Mouse (Mus musculus): Measurements from ENCODE around the gene Rnf34. TPM values are rescaled to one million over a fixed set of nuclear protein-coding genes. Genes with fewer than 3 reads are reported as not detected.

The Rnf34 gene
- polyA plus RNA-seq, 3 experiments from 2014 or later = 26.7 to 33.8 (median 27.6) TPM

DNA sequence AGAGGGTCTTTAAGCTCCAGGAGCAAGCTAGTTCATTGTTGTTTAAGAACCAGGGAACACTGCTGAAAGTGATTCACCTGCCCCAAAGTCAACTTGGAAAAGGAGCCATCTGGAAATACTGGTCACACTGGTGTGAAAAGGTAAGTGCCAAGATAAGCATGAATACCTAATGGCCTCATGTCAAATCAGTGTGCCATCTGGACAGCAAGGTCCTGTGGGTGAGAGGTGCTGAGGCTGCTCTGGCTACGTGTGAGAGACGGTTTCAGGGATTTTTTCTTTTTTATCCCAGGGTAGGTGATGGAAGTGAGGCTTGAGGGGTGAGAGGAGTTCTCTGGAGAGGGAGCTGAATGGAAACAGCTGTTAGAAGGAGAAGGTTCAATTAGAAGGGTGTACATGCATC lies 23.7 kb downstream of the Rnf34 start:
- no peak for ATAC-seq

- ATAC-seq = no peak
Measured at GRCm38 (mm10) chr5:122874359-122874758, 24.5 kb downstream of the Rnf34 start.

DNA sequence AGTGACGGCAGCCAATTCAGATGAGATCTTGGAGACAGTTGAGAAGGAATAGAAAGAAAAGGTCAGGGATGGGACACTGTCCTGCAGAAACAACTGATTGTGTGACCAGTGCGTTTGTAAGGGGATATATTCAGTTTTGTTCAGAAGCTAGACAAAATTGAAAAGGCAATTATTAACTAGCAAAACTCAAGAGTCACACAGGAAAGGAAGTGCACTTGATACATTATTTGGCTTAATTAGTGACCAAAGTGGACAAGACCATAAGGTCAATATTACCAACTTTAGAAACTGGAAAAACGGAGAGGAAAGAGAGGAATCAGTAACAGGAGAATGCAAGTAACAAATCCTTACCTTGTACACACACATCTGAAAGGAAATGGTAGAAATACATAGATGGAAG lies 26.8 kb downstream of the Rnf34 start:
- ATAC-seq = no peak

- no peak for ATAC-seq
Measured at GRCm38 (mm10) chr5:122880241-122880980, 30.6 kb downstream of the Rnf34 start.

- peak; percentile 60 for ATAC-seq
Measured at GRCm38 (mm10) chr5:122881313-122881712, 31.5 kb downstream of the Rnf34 start.

- no peak for ATAC-seq
Measured at GRCm38 (mm10) chr5:122882256-122883050, 32.6 kb downstream of the Rnf34 start.

- no peak for ATAC-seq
Measured at GRCm38 (mm10) chr5:122883237-122883636, 33.4 kb downstream of the Rnf34 start.

GRCm38 (mm10) chr5:122883652-122884235 lies 33.9 kb downstream of the Rnf34 start:
- ATAC-seq = no peak

DNA sequence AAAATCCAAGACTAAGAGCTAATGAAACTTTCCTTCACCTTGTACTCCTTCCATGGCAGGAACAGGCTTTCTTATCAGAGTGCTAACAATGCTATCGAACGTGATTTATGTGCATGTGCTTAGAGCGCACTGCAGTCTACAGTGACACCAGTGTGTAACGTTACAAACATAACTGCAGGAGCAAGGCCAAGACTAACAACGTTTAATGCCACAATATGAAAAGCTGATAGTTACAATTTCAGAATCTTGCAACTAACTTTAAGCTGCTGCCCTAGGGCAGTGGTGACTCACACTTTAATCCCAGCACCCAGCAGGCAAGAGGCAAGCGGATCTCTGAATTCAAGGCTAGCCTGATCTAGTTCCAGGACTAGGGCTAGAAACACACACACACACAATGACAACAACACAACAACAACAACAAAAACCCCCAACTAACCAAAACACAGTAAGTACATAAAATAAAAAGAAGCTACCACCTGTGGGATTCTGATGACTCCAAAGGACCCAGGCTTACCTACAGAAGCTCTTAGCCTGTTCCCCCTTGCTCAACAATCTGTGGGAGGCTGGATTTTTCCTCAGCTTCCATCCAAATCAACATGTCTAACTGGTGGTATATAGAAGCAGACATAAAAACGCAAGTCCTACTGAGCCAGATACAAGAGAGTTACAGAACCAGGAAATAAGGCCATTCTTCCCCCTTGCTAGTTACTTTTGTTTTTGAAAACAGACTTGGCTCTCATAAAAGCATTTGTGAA lies 34.9 kb downstream of the Rnf34 start:
- ATAC-seq = no peak

DNA sequence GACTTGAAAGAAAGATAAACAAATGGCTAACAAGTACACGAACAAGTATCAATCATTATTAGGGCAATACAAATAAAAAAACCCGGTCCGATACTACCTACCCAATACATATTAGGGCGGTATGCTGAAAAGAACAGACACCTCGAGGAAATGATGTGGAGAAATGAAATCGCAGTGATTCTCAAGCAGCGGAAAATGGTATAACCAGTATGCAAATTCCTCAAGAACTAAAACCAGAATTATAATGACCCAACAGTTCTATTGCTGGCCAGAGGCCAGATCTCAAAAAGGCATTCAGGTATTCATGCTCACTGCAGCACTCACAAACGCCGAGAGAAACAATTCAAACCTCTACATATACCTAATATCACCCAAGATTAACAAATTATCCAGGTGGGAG lies 37.2 kb downstream of the Rnf34 start:
- no peak for ATAC-seq

DNA sequence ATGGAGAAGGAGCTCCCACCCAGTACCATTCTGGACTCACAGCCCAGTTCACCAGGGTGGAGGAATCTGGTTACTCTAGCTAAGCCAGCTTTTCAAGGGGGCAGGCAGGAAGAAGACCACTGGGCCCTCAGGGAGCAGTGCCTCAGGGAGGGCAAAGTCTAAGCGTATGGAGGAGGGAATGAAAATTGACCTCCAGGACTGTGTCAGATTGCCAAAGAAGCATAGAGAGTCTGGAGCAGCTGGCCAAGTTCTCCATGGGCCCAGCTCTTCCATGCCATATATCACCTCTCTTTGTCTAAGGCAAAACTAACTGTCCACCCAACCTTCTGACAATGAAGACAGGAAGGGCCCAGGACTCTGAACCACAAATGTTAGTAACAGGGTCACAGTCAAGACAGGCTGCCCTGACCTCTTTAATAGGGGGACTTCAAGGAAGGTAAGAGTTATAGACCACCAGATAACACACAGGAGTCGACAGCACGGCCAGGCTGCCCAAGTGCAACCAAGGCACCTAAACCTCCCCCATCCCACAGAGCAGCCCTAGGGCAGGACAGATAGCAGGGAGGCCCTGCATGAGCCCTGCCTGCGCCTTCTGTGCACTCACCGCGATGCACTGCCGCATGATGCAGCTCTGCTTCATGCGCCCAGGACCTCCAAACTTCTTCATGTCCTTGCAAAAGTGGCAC lies 38.2 kb downstream of the Rnf34 start:
- no peak for ATAC-seq

DNA sequence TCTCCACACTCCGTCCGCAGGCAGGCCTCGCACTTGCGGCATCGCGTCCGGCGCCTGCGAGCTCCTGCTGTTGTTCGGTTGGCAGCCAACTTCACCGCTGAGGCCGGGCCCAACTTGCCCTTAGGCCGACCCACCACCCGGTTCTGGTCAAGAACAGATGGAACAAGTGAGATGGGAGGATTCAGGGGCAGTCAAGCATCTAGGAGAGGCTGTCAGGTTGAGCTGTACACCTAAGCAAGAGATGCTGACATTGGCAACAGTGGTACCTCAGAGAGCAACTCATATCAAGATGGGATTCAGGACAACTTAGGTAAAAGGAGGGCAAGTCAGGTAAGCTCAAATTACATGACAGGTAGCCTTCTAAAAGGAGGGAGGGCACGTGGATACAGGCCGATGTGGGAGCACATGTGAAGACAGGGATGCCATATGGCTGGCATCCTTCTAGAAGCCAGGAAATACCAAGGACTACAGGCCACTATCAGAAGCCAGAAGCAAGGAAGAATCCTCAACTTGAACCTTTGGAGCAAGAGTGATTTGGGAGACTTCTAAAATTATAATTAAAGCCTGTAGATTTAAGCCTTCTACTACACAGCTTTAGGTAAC lies 38.9 kb downstream of the Rnf34 start:
- no peak for ATAC-seq

GRCm38 (mm10) chr5:122890396-122890795 lies 40.5 kb downstream of the Rnf34 start:
- no peak for ATAC-seq

DNA sequence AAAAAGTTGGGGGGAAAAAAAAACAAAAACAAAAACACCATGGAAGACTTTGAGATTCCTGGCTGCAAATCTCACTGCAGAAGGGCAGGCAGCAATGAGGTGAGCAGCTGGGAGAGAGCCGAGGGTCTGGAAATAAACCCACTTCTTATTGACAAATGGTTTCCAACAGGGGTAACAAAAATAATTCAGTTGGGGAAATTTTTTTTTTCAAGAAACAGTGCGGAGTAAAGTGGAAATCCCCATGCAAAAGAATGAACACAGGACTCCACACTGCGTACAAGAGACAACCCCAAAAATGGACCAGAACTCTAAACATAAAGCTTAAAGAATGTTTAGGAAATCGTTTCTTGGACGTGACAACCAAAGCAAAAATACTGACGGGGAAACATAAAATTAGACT lies 43.4 kb downstream of the Rnf34 start:
- ATAC-seq = no peak

- ATAC-seq = no peak
Measured at GRCm38 (mm10) chr5:122894007-122894637, 44.3 kb downstream of the Rnf34 start.

GRCm38 (mm10) chr5:122894821-122895220 lies 45.0 kb downstream of the Rnf34 start:
- ATAC-seq = no peak

DNA sequence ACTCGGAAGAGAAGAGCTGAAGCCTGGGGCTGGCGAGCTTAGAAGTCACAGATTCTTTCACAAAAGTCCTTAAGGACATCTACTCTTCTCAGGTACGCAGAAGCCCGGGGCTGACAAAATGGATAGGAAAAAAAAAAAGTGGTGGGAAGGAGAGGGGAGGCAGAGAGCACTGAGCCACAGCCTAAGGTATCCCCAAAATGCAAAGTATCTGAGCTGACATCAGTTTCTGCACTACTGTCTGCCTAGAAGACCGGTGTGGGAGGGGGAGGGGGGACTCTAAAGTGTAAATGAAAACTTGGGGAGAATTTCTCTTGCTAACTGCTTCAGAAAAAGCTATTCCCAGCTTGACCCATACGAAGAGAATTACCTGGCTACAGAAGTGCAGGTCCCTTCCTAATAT lies 48.3 kb downstream of the Rnf34 start:
- no peak for ATAC-seq

DNA sequence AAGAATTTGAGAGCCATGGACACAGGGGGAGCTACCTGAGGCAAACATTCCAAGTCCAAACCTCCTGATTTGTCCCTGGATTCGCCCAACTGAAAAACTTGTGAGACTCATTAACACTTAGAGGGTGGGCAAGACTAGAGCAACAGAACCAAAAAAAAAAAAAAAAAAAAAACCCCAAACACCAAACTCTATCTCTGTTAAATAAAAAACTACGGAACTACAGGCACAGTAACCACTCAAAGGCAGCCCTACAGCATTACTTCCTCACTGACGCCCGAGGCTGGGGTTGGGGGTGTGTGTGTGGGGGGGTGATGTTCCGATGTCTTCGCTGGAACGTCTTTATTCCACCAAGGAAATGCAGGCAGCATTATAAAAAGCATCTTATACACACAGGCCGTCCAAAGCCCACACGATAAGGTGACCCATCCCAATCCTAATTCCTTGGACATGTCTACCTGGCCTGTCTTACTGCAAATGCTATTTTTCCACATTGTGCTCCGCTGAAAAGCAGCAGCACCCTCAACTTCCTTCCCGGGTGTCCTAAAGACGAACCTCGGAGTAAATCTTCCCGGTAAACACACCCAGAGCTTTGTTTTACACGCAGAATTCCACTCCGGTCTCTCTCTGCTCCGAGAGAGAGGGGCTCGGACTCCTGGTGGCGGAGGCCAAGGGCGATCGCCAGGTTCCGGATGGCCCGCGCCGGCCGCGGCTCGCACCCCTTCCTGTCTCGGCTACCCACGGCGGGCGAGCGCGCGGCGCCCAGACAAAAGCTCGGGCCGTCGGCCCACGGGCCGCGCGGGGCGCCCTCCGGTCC lies 49.3 kb downstream of the Rnf34 start:
- no peak for ATAC-seq

- ATAC-seq = peak; percentile 87
Measured at GRCm38 (mm10) chr5:122899777-122900557, 50.1 kb downstream of the Rnf34 start.
